Mouse (Mus musculus) forebrain, postnatal 0 days (tissue): Measurements from ENCODE around the gene Sema4f. TPM values are rescaled to one million over a fixed set of nuclear protein-coding genes. Genes with fewer than 3 reads are reported as not detected.

Experiments
- ATAC-seq: fragments of 200-750 bp; cut with Nextera tagmentation; 2 replicates; pipeline ENCODE4 v1.8.0; 2017; ENCODE audit warnings: mild to moderate bottlenecking, moderate library complexity
- DNase-seq: peaks from one replicate; pipeline ENCODE4 v3.0.0-alpha.2; 2015
- H3K27ac ChIP-seq: fragments of 300-500 bp; sonication (generic); 2 replicates; pipeline ENCODE4 v1.5.1; 2014; ENCODE audit warnings: low read depth, mild to moderate bottlenecking, antibody characterized with exemption, low read length, moderate library complexity, mixed read lengths
- H3K27me3 ChIP-seq: fragments of 300-500 bp; sonication (generic); 2 replicates; pipeline ENCODE4 v1.6.1; 2014; ENCODE audit warnings: mild to moderate bottlenecking, low read length, mixed read lengths; ENCODE audit not compliant: insufficient read depth
- H3K36me3 ChIP-seq: fragments of 300-500 bp; sonication (generic); 2 replicates; pipeline ENCODE4 v1.6.1; 2014; ENCODE audit warnings: mild to moderate bottlenecking, moderate library complexity; ENCODE audit not compliant: insufficient read depth
- H3K4me1 ChIP-seq: fragments of 300-500 bp; sonication (generic); 2 replicates; pipeline ENCODE4 v1.6.1; 2014; ENCODE audit warnings: antibody characterized with exemption; ENCODE audit not compliant: insufficient read depth
- H3K4me2 ChIP-seq: fragments of 300-500 bp; sonication (generic); 2 replicates; pipeline ENCODE4 v1.6.1; 2014; ENCODE audit warnings: low read depth, mild to moderate bottlenecking, moderate library complexity
- H3K4me3 ChIP-seq: fragments of 300-500 bp; sonication (generic); 2 replicates; pipeline ENCODE4 v1.5.1; 2014; ENCODE audit warnings: low read depth, low read length, mixed read lengths
- H3K9ac ChIP-seq: fragments of 300-500 bp; sonication (generic); 2 replicates; pipeline ENCODE4 v1.6.1; 2014; ENCODE audit warnings: mild to moderate bottlenecking
- H3K9me3 ChIP-seq: fragments of 300-500 bp; sonication (generic); 2 replicates; pipeline ENCODE4 v1.6.1; 2016; ENCODE audit warnings: low read length
- CTCF ChIP-seq: sonication (generic); IDR thresholded peaks from 2 replicates; pipeline ENCODE4 v1.5.1; 2016; ENCODE audit warnings: antibody characterized with exemption, control low read depth, low read depth
- WGBS: fragments of 180-500 bp; shearing (Covaris S2); extraction: QIAGEN DNeasy Blood & Tissue Kit; methylation state at CpG from one replicate; pipeline ENCODE4 v1.1.7; 2014; 5-methylcytosine and 5-hydroxymethylcytosine counted together
- polyA plus RNA-seq: library from polyadenylated mRNA; unstranded; fragments of >200 nt; fragmentation: Nextera tagmentation; extraction: Ambion mirVana; gene quantifications from 2 replicates; pipeline ENCODE4 v1.2.1, GENCODE M21; 2015
- total RNA-seq: library from RNA; depleted of rRNA; stranded (reverse); fragments of >200 nt; gene quantifications from 2 replicates; pipeline ENCODE4 v1.2.3, GENCODE M21; 2014

The Sema4f gene
- total and polyA plus RNA-seq, 2 experiments from 2014 or later, result 17.4 to 20.6 TPM

- Histone ChIP-seq H3K4me2 (no peak overlapping the region), H3K4me3 (no peak overlapping the region), H3K27ac (no peak overlapping the region), H3K9ac (no peak overlapping the region), H3K36me3 (peaks cover 23% of the 10 kb centered on the region), H3K9me3 (no peaks in the 10 kb centered on the region), H3K4me1 (no peaks in the 10 kb centered on the region), H3K27me3 (no peaks in the 10 kb centered on the region)
- ATAC-seq (no peak), DNase-seq (no peak)
- 56% methylated on average over 3 of the region's 3 CpGs for WGBS
- peak; percentile 41 for TF ChIP-seq CTCF
Observed at GRCm38 (mm10) chr6:82925005-82925404, 14.6 kb downstream of the Sema4f start.

- H3K36me3 ChIP-seq, result peaks cover 44% of the 10 kb centered on the region
- H3K4me2 ChIP-seq, result no peak overlapping the region
- H3K27ac ChIP-seq, result no peak overlapping the region
- H3K4me1 ChIP-seq, result no peaks in the 10 kb centered on the region; the same call in 1 of the 2 replicates
- no peak overlapping the region for H3K4me3 ChIP-seq
- DNase-seq (no peak), ATAC-seq (no peak)
- WGBS, result 79% methylated on average over 9 of the region's 9 CpGs
- TF ChIP-seq CTCF, result no peak
- H3K9me3 ChIP-seq, result no peaks in the 10 kb centered on the region
- H3K27me3 ChIP-seq, result no peaks in the 10 kb centered on the region
- no peak overlapping the region for H3K9ac ChIP-seq
Observed at GRCm38 (mm10) chr6:82921426-82922224, 17.9 kb downstream of the Sema4f start.

- WGBS, result 69% methylated on average over 8 of the region's 8 CpGs
- Histone ChIP-seq H3K9me3 (no peaks in the 10 kb centered on the region), H3K4me3 (no peak overlapping the region), H3K4me1 (no peaks in the 10 kb centered on the region; the same call in 1 of the 2 replicates), H3K27ac (no peak overlapping the region), H3K9ac (no peak overlapping the region), H3K27me3 (no peaks in the 10 kb centered on the region), H3K4me2 (no peak overlapping the region), H3K36me3 (peaks cover 38% of the 10 kb centered on the region)
- no peak for DNase-seq
- no peak for ATAC-seq
- TF ChIP-seq CTCF, result no peak
Observed at GRCm38 (mm10) chr6:82919520-82919919, 20.0 kb downstream of the Sema4f start.

GRCm38 (mm10) chr6:82918371-82918770 is 21.2 kb downstream of the Sema4f start:
- no peak for TF ChIP-seq CTCF
- ATAC-seq (no peak), DNase-seq (no peak)
- Histone ChIP-seq H3K9me3 (no peaks in the 10 kb centered on the region), H3K4me3 (no peak overlapping the region), H3K4me1 (no peaks in the 10 kb centered on the region; the same call in 1 of the 2 replicates), H3K9ac (no peak overlapping the region), H3K36me3 (peaks cover 41% of the 10 kb centered on the region), H3K27me3 (no peaks in the 10 kb centered on the region), H3K27ac (no peak overlapping the region), H3K4me2 (no peak overlapping the region)
- WGBS, result 80% methylated on average over 14 of the region's 14 CpGs

- TF ChIP-seq CTCF, result peak; percentile 79
- peak; percentile 49 for DNase-seq
- peaks cover 46% of the 10 kb centered on the region for H3K36me3 ChIP-seq
- 20% methylated on average over 8 of the region's 8 CpGs for WGBS
- no peaks in the 10 kb centered on the region; the same call in 1 of the 2 replicates for H3K4me1 ChIP-seq
- H3K4me2 ChIP-seq, result no peak overlapping the region
- H3K27me3 ChIP-seq, result no peaks in the 10 kb centered on the region
- no peak overlapping the region for H3K27ac ChIP-seq
- no peak overlapping the region for H3K9ac ChIP-seq
- ATAC-seq, result peak; percentile 39
- H3K4me3 ChIP-seq, result no peak overlapping the region
- no peaks in the 10 kb centered on the region for H3K9me3 ChIP-seq
Observed at GRCm38 (mm10) chr6:82917778-82918129, 21.8 kb downstream of the Sema4f start.

GRCm38 (mm10) chr6:82917076-82917777 is 22.3 kb downstream of the Sema4f start:
- Histone ChIP-seq H3K27ac (no peak overlapping the region), H3K4me3 (no peak overlapping the region), H3K4me2 (no peak overlapping the region)

GRCm38 (mm10) chr6:82916459-82916858 is 23.1 kb downstream of the Sema4f start:
- TF ChIP-seq CTCF, result no peak

More at GRCm38 (mm10) chr6:82917076-82917777, 22.3 kb downstream of the Sema4f start:
- WGBS, result 48% methylated on average over 26 of the region's 26 CpGs
- Histone ChIP-seq H3K9ac (no peak overlapping the region), H3K36me3 (peaks cover 45% of the 10 kb centered on the region), H3K4me1 (no peaks in the 10 kb centered on the region; the same call in 1 of the 2 replicates), H3K27me3 (no peaks in the 10 kb centered on the region), H3K9me3 (no peaks in the 10 kb centered on the region)
- TF ChIP-seq CTCF, result no peak
- ATAC-seq, result peak; percentile 81
- DNase-seq, result peak; percentile 67

More at GRCm38 (mm10) chr6:82916459-82916858, 23.1 kb downstream of the Sema4f start:
- H3K4me1 ChIP-seq, result no peaks in the 10 kb centered on the region; the same call in 1 of the 2 replicates
- no peak overlapping the region for H3K9ac ChIP-seq
- no peak for DNase-seq
- peaks cover 45% of the 10 kb centered on the region for H3K36me3 ChIP-seq
- H3K27ac ChIP-seq, result no peak overlapping the region
- no peaks in the 10 kb centered on the region for H3K27me3 ChIP-seq
- no peak for ATAC-seq
- WGBS, result 78% methylated on average over 4 of the region's 4 CpGs
- H3K4me2 ChIP-seq, result no peak overlapping the region
- H3K9me3 ChIP-seq, result no peaks in the 10 kb centered on the region
- H3K4me3 ChIP-seq, result no peak overlapping the region
